Mouse (Mus musculus) c-Kit-positive CD71-positive TER-119-positive erythroid progenitor cells, embryonic 14.5 days (primary cell): Measurements from ENCODE around the gene Scamp1.
A peak's percentile ranks its signal among the peaks of the same experiment; 100 is the strongest.
"Not testable (repeated sequence)": the region's sequence is repeated elsewhere in the genome, so short reads cannot be mapped to it uniquely, and the experiment has no call there.

ENCODE experiments used
- DNase-seq: peaks from one replicate; pipeline ENCODE4 v3.0.0-alpha.2; 2013; ENCODE audit warnings: low spot score

Scamp1 gene

GRCm38 (mm10) chr13:94285281-94285871 is at the start of gene Scamp1:
Gene Scamp1 (minus strand): TSS chr13:94285857.
- DNase-seq: peak; percentile 68

- DNase-seq: no peak
These were observed 44.8 kb upstream of the Scamp1 start for GRCm38 (mm10) chr13:94330392-94330979.

- DNase-seq: not testable (repeated sequence)
These were observed 43.3 kb upstream of the Scamp1 start for GRCm38 (mm10) chr13:94329005-94329404.

GRCm38 (mm10) chr13:94328063-94328462 is 42.4 kb upstream of the Scamp1 start:
- DNase-seq: peak; percentile 22

- no peak for DNase-seq
These were observed 36.8 kb upstream of the Scamp1 start for GRCm38 (mm10) chr13:94322475-94322874.

GRCm38 (mm10) chr13:94321094-94321792 is 35.6 kb upstream of the Scamp1 start:
- DNase-seq: no peak

GRCm38 (mm10) chr13:94316975-94317511 is 31.4 kb upstream of the Scamp1 start:
- no peak for DNase-seq

- DNase-seq: not testable (repeated sequence)
These were observed 27.2 kb upstream of the Scamp1 start for GRCm38 (mm10) chr13:94312812-94313211.

GRCm38 (mm10) chr13:94308279-94308678 is 22.6 kb upstream of the Scamp1 start:
- no peak for DNase-seq

- DNase-seq: no peak
These were observed 21.9 kb upstream of the Scamp1 start for GRCm38 (mm10) chr13:94307531-94307930.

GRCm38 (mm10) chr13:94306968-94307289 is 21.3 kb upstream of the Scamp1 start:
- no peak for DNase-seq

- DNase-seq: peak; percentile 61
These were observed 20.8 kb upstream of the Scamp1 start for GRCm38 (mm10) chr13:94306277-94306967.

GRCm38 (mm10) chr13:94300946-94301538 is 15.4 kb upstream of the Scamp1 start:
- DNase-seq: no peak

GRCm38 (mm10) chr13:94300232-94300631 is 14.6 kb upstream of the Scamp1 start:
- DNase-seq: no peak

GRCm38 (mm10) chr13:94298401-94298800 is 12.7 kb upstream of the Scamp1 start:
- no peak for DNase-seq

- no peak for DNase-seq
These were observed 10.7 kb upstream of the Scamp1 start for GRCm38 (mm10) chr13:94296371-94296770.

- no peak for DNase-seq
These were observed 10.3 kb upstream of the Scamp1 start for GRCm38 (mm10) chr13:94295922-94296321.

- no peak for DNase-seq
These were observed 9.2 kb upstream of the Scamp1 start for GRCm38 (mm10) chr13:94294886-94295285.

GRCm38 (mm10) chr13:94293911-94294310 is 8.3 kb upstream of the Scamp1 start:
- DNase-seq: no peak

GRCm38 (mm10) chr13:94286195-94286594 is 538 bp upstream of the Scamp1 start:
- no peak for DNase-seq

- no peak for DNase-seq
These were observed 951 bp downstream of the Scamp1 start for GRCm38 (mm10) chr13:94284543-94285269.

GRCm38 (mm10) chr13:94279420-94279819 is 6.2 kb downstream of the Scamp1 start:
- no peak for DNase-seq
